Mouse (Mus musculus): ENCODE measurements around the gene Pcbp2. TPM values are rescaled to one million over a fixed set of nuclear protein-coding genes. Genes with fewer than 3 reads are reported as not detected.
A peak's percentile ranks its signal among the peaks of the same experiment; 100 is the strongest.

Gene Pcbp2
- polyA plus RNA-seq, 2 experiments from 2014 or later: 198 to 220 TPM

DNA sequence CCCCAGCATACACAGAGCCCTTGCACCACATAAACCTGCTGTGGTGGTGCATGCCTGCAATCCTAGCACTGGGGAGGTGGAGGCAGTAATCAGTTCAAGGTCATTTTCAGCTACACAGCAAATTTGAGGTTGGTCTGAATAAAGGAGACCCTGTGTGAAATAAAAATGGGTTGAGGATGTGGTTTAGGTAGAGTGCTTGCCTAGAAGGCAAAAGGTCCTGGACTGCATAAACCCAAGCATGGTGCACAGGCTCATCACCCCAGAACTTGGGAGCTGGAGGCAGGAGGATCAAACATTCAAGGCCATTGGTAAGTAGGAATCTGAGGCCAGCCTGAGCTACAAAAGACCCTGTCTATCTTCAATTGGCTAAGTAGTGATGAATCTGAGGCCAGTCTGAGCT, 37.2 kb downstream of the Pcbp2 start:
- ATAC-seq: no peak

GRCm38 (mm10) chr15:102508336-102508735, 38.0 kb downstream of the Pcbp2 start:
- ATAC-seq: no peak

DNA sequence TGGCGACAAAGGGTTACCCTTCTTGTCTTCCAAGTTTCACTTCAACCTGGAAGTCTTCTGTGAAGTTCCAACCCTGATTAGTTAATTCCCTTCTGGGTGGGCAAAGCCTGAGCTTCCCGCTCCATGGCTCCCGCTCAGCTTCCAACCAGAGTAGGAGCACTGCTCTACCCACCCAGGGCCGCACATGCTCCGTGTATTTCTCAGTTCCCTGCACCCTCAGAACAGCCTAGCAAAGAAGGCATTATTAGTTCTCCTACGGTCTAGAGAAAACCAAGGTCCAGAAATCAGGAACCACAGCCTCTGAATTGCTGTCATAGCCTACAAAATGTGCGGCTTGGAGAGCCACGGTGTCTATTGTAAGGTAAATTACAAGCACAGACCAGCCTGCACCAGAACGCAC, 39.8 kb downstream of the Pcbp2 start:
- ATAC-seq: no peak

DNA sequence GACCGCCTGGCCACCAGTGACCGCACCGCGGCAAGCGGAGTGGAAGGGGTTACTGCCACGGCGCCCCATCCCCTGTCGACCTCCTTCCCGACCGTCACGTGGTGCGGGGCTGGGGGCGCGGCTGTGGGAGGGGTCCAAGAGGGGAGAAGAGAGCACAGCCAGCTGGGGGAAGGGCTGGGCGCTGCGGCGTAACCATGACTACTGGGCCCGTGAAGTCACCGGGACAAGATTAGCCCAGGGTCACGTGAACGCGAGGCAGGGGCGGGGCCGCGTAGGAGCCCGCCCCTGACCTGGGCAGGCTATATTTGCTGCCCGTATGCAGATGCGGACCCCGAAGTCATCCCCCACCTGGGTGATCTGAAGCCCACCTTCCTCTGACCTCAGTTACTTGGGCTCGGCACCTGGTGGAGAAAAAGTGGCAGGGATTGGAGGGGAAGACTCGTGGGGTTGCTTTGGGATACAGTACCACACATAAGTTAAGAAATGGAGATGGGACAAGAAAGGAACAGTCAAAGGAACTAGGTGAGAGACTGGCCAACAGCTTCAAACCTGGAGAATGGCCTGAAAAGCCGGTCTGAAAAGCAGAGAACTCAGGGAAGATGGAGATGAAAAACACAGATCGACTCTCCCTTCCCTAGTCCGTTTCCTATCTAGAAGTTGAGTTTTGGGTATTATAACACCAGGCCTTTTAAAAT, 40.4 kb downstream of the Pcbp2 start:
- ATAC-seq: peak; percentile 89

- ATAC-seq: no peak
Measured at GRCm38 (mm10) chr15:102511285-102511833, 41.0 kb downstream of the Pcbp2 start.

DNA sequence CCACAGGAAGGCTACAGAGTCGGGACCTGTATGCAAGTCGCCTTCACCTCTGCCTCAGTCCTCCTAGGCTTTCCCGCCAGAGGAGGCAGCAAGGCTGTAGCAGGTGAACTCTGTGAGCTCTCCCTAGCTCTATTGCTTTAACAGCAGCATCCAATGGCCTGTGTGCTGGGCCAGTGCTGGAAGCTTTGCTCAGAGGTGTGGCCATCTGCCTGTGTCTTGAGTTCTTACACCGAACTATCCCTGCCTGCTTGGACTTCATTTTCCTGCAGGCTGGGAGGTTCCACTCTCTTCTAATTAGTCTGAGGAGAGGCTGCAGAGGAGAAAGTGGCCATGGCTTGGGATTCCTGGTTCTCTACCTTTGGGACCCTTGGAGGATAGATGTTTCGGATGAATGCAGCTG, 41.7 kb downstream of the Pcbp2 start:
- no peak for ATAC-seq

DNA sequence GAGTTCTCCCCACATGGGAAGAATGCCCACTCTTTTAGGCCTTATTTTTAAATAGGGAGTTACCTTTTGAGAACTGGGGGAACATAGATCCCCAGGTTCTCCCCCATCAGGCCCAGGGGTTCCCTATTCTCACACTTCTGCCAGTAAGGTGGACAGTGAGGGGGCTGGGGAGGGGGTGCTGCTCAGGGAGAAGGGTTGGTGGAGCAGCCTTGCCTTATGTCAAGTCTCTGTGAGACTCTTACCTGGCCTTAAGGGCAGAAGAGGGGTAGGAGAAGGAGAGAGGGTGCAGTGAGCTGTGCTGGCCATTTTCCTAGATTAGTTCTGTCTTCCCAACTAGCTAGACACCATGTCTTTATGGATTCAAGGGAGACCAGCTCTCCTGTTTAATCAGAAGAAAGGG, 42.1 kb downstream of the Pcbp2 start:
- no peak for ATAC-seq

DNA sequence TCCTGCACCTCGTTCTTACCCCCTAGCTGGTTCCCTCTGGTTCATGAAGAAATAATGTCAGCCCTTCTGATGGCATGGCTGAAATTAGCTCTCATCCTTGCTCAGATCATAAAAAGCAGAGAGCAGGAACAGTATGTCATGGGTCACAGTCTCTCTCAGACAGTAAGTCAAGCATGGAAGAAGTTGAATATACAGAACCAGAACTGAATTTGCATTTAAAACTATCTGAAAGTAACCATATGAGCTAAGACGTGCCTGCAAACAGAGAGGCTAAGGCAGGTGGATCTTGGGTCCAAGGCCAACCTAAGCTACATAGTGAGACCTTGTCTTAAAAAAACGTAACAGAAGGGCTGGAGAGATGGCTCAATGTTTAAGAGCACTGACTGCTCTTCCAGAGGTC, 42.7 kb downstream of the Pcbp2 start:
- no peak for ATAC-seq

GRCm38 (mm10) chr15:102515261-102515660, 44.9 kb downstream of the Pcbp2 start:
- ATAC-seq: no peak

DNA sequence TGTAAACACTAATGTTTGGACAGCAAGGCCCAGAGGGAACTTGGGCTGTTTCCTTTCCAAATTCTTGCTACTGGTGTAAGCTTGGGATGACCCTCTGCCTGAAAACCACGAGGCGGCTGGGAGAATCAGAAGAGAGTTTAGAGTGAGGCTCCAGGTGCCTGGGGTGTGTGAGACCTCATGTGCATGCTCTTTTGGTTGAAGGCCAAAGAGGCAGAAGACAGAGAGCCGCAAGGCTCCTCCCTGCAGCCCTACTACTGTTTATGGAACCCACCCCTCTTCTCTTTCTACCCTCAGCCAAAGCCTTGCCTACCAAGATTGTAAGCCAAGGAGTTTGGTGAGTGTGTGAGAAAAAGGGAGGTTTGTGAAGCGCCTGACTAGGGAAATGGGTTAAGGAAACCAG, 45.5 kb downstream of the Pcbp2 start:
- no peak for ATAC-seq

DNA sequence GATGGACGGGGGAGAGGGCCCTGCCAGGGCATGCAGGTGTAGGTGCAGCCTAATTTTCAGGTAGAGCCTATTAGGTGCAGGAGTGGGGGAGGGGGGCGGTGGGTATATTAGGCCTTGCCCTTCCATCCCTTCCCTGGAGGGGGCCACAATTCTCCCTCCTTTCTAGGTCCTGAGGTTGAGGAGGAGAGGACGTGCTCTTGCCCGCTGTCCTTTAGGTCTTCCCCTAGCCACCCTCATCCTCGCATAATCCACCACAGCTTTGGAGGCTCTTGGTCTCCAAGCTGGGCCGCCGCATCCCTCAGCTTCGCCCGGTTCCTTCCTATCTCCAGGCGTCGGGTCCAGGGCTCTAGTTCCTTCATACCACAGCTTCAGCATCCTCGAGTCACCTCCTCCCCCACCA, 46.0 kb downstream of the Pcbp2 start:
- ATAC-seq: no peak

GRCm38 (mm10) chr15:102516728-102517404, 46.5 kb downstream of the Pcbp2 start, which contains the start of gene Map3k12:
Gene Map3k12, minus strand, starts transcription at chr15:102517064.
- ATAC-seq: peak; percentile 3

- ATAC-seq: no peak
Measured at GRCm38 (mm10) chr15:102517631-102517975, 47.3 kb downstream of the Pcbp2 start.

DNA sequence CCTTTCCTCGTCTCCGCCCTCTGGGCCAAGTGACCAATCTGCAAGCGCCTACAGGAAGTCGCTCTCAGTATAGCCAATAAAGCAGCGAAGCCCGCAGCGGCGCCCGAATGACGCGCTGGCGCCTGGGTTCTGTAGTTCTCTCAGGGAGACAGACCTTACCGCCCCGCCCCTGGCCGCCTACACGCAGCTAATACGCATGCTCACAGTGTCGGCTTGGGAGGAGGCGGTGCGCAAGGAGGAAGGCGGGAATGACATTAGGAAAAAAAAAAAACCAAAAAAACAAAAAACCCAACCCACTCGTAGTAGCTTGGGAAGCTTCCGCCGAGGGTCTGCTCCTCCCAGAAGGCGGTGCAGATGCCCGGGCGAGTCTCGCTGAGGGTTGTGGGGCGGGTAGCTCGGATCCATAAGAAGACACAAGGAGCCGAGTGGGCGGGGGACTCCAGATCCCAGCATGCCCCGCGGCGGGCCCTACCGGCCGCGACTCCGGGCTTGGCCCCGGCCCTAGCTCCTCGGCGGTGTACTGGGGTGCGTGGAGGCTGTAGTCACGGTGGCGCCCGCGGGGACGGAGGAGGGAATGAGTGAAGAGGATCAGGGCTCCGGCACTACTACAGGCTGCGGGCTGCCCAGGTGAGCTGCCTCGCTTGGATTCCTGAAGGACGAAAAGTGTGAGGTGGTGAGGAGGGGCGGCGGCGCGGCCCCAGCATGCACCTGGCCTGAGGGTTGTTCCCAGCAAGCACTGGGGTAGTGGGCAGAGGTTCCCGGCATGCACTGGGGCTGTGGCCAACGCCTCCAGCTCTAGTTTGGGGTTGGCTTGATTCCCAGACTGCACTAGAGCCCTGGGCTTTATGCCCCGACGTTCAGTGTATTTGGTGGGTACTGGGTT, 47.9 kb downstream of the Pcbp2 start, which contains the start of gene Tarbp2:
TSS of gene Tarbp2 (plus strand) at position 217 of the 883 bp plus-strand sequence.
- peak; percentile 87 for ATAC-seq

- ATAC-seq: no peak
Measured at GRCm38 (mm10) chr15:102518859-102519201, 48.5 kb downstream of the Pcbp2 start.

GRCm38 (mm10) chr15:102519211-102520141, 49.1 kb downstream of the Pcbp2 start:
- ATAC-seq: no peak

DNA sequence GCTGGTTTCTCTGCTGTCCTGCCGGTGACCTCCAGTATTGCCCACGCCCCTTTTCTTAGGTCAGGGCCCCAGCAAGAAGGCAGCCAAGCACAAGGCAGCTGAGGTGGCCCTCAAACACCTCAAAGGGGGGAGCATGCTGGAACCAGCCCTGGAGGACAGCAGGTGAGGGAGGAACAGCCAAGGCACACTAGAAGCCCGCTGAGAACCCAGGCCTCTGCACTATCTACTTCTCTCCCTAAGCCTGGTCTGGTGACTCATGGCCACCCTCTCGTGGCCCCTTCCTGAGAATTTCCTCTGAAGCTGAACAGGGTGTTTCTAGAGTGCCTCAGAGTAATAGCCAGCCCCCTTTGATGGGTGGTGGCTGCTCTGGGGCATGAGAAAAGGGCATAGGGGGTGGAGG, 50.1 kb downstream of the Pcbp2 start:
- ATAC-seq: no peak

- ATAC-seq: no peak
Measured at GRCm38 (mm10) chr15:102521480-102521879, 51.1 kb downstream of the Pcbp2 start.

GRCm38 (mm10) chr15:102524892-102525485, 54.6 kb downstream of the Pcbp2 start, which contains the start of gene Npff:
Gene Npff, minus strand, starts transcription at chr15:102524942.
- ATAC-seq: peak; percentile 85

DNA sequence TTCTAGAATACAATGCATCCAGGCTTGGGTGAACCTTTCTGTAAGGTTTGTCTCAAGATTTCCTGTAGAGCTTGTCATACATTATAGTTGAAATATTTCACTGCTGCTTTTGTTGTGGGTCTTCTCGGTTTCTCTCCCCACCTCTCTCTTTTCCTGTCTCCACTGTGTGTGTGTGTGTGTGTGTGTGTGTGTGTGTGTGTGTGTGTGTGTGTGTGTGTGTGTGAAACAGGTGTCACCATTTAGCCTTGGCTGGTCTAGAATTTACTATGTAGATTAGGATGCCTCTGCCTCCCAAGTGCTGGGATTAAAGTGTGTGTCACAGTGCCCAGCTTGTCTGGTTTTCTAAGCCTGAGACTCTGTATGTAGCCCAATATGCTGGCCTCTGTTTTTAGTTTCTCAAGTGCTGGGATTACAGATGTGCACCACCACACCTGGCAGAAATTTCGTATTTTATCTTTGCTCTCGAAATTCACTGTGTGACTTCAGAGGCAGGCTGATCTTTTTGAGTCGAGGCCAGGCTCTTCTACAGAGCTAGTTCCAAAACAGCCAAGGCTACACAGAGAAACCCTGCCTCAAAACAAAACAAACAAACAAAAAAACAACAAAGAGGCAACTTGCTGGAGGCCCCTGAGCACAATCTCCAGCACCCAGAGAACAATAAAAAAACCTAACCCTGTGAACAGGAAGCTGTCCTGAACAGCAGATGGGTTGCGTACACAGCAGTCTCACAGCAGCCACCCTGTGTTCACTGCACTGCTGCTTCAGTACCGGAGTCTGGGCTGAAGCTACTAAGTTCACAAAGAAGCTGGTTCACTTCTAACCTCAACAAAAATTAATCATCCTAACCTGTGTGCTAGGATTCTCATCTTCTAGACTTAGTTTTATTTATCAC, 56.0 kb downstream of the Pcbp2 start:
- ATAC-seq: peak; percentile 53

All from CD4-positive, CD25-positive, alpha-beta regulatory T cell, adult 4 months (primary cell).